Mouse (Mus musculus): Measurements from ENCODE around the gene Serpinb9.
"Not testable (repeated sequence)": the region's sequence is repeated elsewhere in the genome, so short reads cannot be mapped to it uniquely, and the experiment has no call there.

Gene Serpinb9

DNA sequence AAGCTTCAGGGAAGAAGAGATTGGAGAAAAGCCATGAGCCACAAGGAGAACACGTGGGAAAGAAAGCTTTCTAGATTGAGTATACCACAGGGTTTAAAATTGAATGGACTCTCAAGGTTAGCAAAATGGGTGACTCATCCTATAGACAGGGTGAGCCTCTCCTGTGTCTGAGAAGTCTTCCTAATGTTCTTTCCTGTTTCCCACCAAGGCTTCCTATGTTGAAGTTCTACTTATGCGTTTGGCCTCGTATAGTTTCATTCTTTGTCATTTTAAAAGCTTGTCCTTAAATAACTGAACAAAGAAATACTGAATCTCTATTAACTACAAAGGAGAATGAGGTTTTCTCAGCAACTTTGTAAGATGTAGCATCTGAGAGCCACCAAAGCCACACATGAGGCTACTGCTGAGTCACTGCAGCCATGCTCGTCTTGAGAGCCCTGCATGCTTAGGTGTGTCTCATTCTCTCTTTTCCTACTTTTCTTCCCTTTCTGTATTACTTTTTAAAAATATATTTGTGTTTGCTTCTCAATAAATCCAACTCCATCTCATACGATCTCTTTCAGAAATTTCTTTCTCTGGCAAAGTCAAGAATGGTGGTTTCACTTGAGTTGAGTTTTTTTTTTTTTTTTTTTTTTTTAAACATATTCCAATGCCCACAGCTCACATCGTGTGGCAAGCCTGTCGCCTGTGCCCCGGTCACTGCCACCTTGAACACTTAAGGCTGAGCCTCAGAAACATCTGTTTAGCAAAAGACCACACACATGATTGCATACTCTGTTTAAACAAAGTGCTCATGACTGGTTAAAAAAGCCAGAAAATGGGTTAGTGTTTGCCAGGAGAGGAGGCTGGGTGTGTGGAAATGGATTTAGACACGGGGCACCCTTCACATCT lies 718 bp downstream of the Serpinb9 start:
- DNase-seq (ENCODE audit: low spot score): no peak

DNA sequence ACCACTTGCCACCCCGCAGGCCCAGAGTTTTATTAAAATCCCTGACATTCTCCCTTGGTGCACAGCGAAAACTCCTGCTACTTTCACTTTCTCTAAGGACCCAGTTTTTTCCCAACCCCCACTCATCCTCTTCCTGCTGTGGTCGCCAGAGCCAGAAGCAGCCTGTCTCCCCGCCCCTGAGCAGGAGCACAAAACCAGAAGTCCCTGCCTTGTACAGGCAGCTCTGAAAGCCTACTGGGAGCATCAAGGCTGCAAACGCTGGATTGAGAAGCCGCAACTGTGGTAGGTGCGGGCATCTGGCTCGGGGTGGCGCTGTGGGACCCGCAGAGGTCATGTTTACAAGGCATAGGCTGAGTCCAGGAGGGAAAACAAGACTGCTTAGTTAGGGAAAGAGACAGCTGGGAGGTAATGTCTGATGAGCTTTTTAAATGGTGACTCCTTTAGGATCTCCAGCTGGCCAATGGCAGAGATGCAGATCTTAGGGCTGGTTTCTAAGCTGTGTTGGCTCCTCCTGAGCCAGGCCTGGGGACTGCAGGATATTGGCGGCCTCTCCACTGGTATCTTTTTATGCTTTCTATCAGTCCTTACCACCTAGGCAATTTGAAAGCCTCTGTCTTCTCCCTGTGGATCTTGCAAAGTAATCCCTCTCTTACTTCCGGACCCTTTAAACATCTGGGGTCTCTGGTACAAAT lies 1.5 kb downstream of the Serpinb9 start:
- peak; percentile 77 for DNase-seq (ENCODE audit: low spot score)

DNA sequence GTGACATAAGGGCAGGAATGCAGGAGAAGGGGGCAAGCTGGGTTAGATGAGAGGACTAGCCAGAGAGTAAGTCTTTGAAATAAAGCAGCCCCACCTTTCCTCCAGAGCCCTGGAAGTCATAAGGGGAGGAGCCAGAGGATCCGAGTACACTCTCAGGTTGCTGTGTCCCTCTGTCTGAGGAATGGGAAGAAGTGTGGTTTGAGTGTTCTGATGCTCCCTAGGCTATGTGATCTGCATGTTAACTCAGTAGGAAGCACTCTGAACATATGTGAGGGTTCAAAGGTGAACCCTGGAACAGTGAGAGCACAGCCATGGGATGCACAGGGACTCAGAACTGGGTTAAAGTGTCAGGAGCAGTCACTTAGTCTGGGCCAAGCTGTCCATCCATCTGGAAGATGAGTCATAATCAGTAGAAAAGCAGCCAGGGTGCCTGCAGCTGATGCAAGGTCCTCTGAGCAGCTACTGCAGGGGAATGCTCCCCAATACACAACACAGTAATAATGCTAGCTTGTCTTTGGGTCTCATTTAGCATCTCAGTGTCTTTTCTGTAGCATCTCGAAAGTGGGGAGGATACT lies 2.5 kb downstream of the Serpinb9 start:
- DNase-seq (ENCODE audit: low spot score): no peak

DNA sequence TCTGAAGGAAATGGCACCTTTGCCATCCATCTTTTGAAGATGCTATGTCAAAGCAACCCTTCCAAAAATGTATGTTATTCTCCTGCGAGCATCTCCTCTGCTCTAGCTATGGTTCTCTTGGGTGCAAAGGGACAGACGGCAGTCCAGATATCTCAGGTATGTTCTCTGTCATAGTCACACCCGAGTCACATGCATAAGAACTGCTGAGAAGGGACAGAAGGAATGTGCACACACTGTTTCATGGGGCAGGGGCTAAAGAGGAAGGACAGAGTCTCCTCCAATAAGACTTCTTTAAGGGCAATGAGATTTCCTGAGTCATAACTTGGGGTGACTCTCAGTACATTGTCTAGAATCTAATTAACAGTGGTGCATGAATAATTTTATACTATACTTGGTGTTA lies 3.5 kb downstream of the Serpinb9 start:
- no peak for DNase-seq (ENCODE audit: low spot score)

DNA sequence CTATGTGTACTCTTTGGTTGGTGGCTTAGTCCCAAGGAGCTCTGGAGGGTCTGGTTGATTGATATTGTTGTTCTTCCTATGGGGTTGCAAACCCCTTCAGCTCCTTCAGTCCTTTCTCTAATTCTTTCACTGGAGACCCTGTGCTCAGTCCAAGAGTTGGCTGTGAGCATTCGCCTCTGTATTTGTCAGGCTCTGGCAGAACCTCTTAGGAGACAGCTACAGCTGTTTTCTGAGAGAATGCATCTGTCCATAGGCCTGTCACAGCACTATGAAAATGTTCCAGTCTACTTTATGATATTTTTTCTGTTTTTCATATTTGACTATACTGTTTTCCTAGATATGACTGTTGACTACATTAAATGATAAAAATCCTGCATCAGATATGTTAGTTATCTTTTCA lies 9.3 kb downstream of the Serpinb9 start:
- no peak for DNase-seq (ENCODE audit: low spot score)

DNA sequence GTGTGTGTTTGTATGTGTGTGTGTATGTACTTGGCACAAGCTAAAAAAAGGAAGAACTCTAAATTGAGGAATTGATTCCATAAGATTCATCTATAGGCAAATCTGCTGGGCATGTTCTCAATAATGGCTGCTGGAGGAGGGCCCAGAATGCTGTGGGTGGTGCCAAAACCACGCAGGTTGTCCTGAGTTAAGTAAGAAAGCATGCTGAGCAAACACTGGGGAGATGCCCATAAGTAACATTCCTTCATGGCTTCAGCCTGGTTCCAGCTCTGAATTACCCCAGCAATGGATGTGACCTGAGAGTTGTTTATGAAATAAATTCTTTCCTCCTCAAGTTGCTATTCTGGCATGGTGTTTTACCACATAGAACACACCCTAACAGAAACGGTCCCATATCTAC lies 10.2 kb downstream of the Serpinb9 start:
- no peak for DNase-seq (ENCODE audit: low spot score)

DNA sequence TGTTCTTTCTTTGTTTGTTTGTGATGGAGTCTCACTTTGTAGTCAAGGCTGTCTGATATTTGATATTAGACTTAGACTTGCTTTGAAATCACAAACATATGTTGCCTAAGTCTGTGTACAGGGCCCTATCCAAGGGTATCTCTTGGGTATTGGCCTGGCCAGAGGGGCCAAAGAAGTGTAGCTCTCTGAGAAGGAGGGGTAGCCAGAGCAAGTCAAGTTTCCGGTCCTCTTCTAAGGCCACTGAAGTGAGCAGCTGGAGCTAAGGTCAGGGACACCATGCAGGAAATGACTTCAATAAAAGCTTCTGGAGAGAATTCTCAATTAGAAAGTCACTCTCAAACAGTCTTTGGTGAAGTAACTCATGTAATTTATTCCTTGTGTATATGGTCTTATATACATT lies 19.3 kb downstream of the Serpinb9 start:
- DNase-seq (ENCODE audit: low spot score): no peak

DNA sequence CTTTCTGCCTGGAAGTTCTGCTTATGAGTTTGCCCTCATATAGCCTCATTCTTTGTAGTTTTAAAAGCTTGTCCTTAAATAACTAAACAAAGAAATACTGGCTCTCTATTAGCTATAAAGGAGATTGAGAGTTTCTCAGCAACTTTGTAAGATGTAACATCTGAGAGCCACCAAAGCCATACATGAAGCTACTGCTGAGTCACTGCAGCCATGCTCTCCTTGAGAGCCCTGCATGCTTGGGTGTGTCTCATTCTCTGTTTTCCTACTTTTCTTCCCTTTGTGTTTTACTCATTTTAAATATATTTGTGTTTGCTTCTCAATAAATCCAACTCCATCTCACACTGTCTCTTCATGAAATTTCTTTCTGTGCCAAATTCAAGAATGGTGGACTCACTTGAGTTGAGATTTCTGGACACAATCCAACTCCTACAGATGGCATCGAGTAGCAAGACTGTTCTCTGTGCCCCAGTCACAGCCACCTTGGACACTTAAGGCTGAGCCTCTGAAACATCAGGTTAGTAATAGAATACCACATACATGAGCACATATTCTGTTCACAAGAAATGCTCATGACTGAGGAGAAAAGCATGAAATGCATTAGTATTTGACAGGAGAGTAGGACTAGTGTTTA lies 23.5 kb downstream of the Serpinb9 start:
- no peak for DNase-seq (ENCODE audit: low spot score)

DNA sequence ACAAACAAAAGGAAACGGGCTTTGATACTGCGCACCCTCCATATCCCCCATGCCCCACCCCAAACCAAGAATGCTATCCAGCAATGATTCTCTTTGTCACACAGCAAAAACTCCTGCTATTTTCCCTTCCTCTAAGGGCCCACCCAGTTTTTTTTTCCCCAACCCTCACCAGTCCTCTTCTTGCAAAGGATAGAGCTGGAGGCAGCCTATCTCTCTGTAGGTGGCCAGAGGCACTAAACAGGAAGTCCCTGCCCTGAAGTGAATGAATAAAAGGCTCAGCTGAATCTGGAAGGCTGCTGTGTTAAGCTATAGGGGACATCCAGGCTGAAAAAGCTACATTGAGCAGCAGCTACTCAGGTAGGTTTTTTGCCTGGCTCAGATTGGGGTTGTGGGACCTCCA lies 24.2 kb downstream of the Serpinb9 start, which contains the start of gene Serpinb9b:
Gene Serpinb9b, plus strand, starts transcription at position 173 of the 400 bp plus-strand sequence.
- no peak for DNase-seq (ENCODE audit: low spot score)

DNA sequence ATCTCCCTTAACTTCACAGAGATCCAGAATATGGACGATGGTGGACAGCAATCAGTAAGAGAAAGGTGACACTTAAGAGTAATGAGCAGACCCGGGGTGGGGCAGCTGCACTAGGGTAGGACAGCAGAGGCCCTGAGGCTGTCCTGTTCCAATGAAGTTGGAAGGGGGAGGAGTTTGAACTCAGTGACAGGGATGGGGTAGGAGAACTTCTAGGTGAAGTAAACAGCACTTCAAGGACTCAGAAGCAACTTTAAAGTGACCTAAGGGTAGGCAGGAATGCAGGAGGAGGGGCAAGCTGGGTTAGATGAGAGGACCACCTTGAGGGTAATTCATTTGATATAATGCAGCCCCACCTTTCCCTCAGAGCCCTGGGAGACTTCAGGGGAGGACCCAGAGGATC lies 25.1 kb downstream of the Serpinb9 start:
- no peak for DNase-seq (ENCODE audit: low spot score)

DNA sequence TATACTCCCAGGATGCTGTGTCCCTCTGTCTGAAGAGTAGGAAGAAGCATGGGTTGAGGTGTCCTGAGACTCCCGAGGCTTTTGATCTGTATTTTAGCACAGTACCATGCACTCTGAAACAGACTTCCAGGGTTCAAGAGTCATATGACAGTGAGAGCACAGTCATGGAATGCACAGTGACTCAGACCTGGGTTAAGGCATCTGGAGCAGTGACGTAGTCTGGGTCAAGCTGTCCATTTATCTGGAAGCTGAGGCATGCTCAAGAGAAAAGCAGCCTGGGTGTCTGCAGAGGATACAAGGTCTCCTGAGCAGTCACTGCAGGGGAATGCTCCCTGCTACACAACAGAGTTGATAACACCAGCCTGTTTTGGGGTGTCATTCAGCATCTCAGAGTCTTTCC lies 25.5 kb downstream of the Serpinb9 start:
- no peak for DNase-seq (ENCODE audit: low spot score)

DNA sequence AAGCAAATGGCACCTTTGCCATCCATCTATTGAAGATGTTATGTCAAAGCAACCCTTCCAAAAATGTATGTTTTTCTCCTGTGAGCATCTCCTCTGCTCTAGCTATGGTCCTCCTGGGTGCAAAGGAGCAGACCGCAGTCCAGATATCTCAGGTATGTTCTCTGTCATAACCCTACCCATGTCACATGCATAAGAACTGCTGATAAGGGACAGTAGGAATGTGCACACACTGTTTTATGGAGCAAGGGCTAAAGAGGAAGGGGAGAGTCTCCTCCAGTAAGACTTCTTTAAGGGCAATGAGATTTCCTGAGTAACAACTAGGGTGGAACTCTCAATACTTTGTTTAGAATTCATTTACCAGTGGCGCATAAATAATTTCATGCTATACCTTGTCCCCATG lies 26.4 kb downstream of the Serpinb9 start:
- not testable (repeated sequence) for DNase-seq (ENCODE audit: low spot score)

DNA sequence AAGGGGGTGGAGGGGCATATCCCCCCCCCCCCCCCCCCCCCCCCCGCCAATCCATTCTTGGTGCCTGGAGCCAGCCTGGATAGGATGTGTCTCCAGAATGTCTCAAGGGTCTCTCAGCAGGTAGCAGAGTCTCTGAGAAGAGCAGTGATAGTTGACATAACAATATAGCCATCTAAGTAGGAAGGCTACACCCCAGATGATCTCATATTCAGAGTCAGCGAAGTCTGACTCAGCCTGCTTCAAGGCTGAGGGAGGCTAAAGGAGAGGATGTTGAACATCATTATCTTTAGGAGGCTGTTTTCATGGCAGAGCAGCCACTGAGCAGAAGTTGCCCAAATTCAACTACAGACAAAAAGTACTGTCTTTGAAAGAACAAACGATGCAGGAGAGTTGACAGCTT lies 27.2 kb downstream of the Serpinb9 start:
- no peak for DNase-seq (ENCODE audit: low spot score)

DNA sequence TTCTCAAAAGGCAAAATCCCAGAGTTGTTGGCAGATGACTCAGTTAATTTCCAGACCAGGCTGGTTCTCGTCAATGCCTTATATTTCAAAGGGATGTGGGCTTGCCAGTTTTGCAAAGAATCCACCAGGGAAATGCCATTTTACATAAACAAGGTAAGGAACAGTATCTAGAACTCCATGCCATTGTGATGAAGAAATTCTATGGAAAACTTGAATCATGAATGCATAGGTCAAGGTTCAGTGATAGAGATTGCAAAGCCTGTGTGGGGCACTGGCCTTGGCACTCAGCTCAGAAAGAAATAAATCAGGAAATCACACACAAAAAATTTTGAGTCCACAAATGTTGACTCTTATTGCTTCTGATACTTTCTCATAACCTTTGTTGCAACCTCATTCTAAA lies 32.5 kb downstream of the Serpinb9 start:
- DNase-seq (ENCODE audit: low spot score): no peak

DNA sequence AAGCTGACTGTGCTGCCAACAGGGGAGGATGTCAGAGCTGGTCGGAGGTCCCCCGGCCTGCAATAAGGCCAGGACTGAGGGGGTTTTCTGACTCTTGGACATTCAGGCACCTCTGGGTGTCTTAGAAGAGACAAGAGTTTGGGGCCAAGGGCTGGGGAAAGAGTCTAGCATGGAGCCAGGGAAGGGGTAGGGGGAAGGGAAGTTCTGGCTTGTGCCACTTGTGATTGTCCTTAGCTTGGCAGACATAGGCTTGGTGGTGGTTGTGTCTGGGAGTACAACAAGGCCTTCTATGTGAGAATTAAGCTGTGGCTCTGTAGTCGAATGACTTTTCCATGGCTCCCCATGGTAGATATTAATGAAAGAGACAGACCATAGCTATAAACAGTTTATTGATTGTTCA lies 40.5 kb downstream of the Serpinb9 start:
- DNase-seq (ENCODE audit: low spot score): no peak

DNA sequence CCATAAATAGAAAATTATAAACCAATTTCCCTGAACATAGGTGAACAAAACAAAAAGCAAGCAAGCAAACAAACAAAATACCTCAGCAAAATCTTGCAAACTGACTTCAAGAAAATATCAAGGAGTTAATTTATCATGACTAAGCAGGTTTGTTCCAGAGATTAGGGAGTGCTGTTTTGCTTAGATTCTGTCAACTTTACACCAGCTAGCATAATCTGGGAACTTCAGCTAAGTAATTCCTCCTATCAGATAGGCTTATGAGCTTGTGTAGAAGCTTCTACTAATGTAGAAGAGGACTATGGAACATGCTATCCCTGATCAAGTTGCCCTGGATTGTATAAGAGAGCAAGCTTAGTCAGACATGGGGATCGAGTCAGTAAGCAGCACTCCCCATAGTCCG lies 44.2 kb downstream of the Serpinb9 start:
- DNase-seq (ENCODE audit: low spot score): no peak

DNA sequence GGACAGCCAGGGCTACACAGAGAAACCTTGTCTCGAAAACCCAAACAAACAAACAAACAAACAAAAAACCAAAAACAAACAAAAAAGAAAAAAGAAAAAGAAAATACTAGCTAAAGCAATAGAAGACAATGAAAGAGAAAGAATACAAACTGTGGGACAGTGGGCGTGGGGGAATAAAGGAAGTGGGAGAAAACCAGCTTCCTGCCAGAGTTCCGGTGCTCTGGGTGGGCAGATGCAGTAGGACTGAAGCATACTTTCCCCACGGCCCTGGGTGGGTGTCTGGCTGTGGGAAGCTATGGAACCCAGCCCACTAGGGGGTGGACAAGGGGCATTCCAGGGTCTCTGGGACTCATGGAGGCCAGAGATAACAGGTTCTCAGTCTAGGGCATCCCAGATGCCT lies 45.1 kb downstream of the Serpinb9 start:
- DNase-seq (ENCODE audit: low spot score): no peak

DNA sequence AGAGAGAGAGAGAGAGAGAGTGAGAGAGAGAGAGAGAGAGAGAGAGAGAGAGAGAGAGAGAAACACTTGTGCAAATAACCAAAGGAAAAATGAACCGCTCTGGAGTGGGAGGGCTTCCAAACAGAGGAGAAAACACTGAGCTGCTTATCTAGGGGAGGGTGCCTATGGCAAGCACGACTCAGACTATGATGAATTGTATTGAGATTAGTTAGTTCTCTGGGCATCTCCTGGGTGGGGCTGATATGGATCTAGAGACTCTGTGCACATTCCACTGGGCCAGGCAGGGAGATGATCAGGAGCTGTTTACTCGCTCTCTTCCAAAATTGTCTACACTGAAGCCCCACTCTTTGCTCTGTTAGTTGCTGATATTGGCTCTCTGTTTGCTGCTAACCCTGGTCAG lies 48.6 kb downstream of the Serpinb9 start:
- no peak for DNase-seq (ENCODE audit: low spot score)

DNA sequence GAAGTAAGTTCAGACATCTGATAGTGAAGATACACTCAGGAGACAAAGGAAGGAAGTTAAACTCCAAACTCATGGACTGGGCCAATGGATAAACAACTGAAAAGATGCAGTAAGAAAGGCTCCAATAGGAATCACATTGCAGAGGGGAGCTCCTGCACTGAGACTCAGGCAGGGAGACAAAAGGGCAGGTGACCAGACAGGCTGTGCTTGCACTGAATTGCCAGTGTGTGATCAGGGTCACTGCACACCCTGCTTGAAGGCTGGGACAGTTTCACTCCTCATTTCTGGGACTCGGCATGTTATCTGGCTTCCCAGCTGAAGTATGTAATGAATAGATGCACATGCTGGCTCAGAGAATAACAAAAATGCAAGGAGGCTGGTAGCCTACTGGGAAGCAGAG lies 60.0 kb downstream of the Serpinb9 start:
- no peak for DNase-seq (ENCODE audit: low spot score)
